Mouse (Mus musculus): ENCODE data around the gene Tnp1.

DNA sequence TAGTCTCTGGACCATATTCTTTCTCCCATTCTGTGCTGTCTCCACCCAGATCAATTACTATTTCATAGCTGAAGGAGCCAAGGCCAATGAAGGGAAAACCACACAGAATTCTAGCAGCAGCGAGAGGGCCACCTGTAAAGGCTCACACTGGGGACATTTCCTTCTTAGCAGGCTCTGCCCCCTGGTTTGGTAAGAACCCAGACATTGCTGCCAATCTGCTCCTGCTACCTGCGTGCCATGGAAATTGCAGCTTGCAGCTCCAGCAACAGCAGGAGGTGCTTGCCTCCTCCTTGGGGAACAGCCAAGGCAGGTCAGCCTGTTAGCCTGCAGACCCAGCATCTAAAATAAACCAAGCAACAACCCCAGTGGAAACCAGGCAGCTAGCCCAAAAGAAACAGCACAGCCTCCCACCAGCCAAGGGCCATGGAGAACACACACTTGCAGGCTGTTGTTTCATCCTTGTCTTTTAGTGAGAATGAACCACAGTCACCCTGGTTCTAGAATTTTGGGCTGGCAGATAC lies 22.7 kb downstream of the Tnp1 start:
- TF ChIP-seq POLR2A (IDR thresholded peaks at IDR 0.05; ENCODE audit: low read depth, low read length) (no peak), CTCF (IDR thresholded peaks at IDR 0.05; ENCODE audit: borderline replicate concordance, insufficient read depth, low read length) (no peak)

Measured in embryonic fibroblast, embryonic 13.5 days (primary cell).